Mouse (Mus musculus): Measurements from ENCODE around the gene Sept9. TPM values are rescaled to one million over a fixed set of nuclear protein-coding genes. Genes with fewer than 3 reads are reported as not detected.

The Sept9 gene
- polyA plus RNA-seq, 1 experiment from 2014 or later: 182 TPM

DNA sequence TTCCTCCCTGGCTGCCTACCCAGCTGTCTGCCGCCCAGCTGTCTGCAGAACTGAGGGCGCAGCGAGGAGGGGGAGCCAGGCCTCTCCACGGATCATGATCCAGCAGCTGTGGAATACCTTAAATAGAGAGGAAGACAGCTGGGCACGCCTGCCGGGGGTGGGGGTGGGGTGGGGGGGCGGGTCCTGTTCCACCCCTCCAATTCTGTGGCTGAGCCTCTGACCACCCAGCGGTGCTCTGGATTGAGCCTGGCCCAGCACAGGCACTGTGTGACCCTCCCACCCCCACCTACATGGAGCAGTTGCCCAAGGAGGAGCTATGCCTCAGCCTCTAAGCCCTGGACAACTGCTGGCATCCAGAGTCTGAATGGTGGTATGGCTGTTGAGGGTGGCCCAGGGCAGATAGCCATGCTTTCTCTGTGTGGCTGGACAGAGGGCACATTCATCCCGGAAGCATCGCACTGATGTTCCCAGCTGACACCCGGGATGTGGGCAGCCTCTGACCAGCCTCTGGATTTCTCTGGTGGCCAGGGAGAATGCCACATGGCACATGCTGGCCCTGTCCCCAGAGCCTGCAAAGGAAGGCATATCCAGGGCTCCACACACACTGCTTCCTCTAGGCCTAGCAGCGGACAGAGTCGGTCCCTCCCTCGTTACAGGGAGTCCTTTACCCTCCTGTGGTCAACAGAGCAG is 97.2 kb downstream of the Sept9 start:
- H3K4me1 ChIP-seq (ENCODE audit: control insufficient read depth, insufficient read depth, low read length): peaks cover 3% of the 10 kb centered on the region; the same call in 1 of the 2 replicates
- H3K4me2 ChIP-seq (ENCODE audit: low read depth, low read length): no peak overlapping the region
- no peaks in the 10 kb centered on the region for H3K27me3 ChIP-seq (ENCODE audit: control insufficient read depth, insufficient read depth, low read length)
- H3K4me3 ChIP-seq (ENCODE audit: low read depth, low read length): no peak overlapping the region
- DNase-seq (ENCODE audit: low spot score) (no peak), ATAC-seq (replicated peaks; ENCODE audit: insufficient number of reproducible peaks, low FRiP score, low TSS enrichment, low read depth) (no peak; the same call in 1 of the 2 replicates)
- H3K27ac ChIP-seq (replicated peaks; ENCODE audit: low read depth, low read length): no peak overlapping the region
- H3K9me3 ChIP-seq (replicated peaks; ENCODE audit: control insufficient read depth, low read length): no peaks in the 10 kb centered on the region
- peaks cover 7% of the 10 kb centered on the region for H3K36me3 ChIP-seq (replicated peaks; ENCODE audit: control insufficient read depth, insufficient read depth, low read depth, low read length)
- no peak overlapping the region for H3K9ac ChIP-seq (replicated peaks; ENCODE audit: low read length)
- 69% methylated on average over 14 of the region's 14 CpGs for WGBS

DNA sequence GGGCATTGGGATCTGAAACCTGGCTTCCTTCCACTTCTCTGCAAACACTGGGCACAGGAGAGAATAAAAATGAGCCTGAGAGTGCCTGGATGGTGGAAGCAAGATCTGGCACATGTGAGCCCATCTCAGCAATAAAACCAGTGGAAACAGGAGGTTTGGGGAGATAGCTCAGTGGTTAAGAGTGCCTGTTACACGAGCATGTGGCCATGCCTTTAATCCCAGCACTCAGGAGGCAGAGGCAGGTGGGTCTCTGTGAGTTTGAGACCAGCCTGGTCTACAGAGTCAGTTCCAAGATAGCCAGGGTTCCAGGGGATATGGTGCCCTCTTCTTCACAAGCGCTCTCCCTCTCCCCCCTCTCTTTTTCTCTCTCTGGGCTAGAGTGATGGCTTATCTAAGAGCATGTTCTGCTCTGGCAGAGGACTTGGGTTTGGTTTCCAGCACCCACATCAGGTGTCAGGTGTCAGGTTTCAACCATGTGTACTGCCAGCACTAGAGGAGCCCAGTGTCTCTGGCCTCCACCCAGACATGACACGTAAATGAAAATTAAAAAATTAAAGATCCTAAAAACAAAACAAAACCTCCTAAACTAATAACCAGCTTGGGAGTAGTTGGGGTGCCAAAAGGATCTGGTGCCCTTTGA is 97.8 kb downstream of the Sept9 start:
- H3K27ac ChIP-seq (replicated peaks; ENCODE audit: low read depth, low read length): no peak overlapping the region
- ATAC-seq (replicated peaks; ENCODE audit: insufficient number of reproducible peaks, low FRiP score, low TSS enrichment, low read depth) (no peak), DNase-seq (ENCODE audit: low spot score) (no peak)
- H3K9ac ChIP-seq (replicated peaks; ENCODE audit: low read length): no peak overlapping the region
- H3K9me3 ChIP-seq (replicated peaks; ENCODE audit: control insufficient read depth, low read length): no peaks in the 10 kb centered on the region
- 90% methylated on average over 3 of the region's 3 CpGs for WGBS
- H3K36me3 ChIP-seq (replicated peaks; ENCODE audit: control insufficient read depth, insufficient read depth, low read depth, low read length): peaks cover 3% of the 10 kb centered on the region; the same call in 1 of the 2 replicates
- no peaks in the 10 kb centered on the region for H3K27me3 ChIP-seq (ENCODE audit: control insufficient read depth, insufficient read depth, low read length)
- no peak overlapping the region for H3K4me3 ChIP-seq (ENCODE audit: low read depth, low read length)
- peaks cover 3% of the 10 kb centered on the region; the same call in 1 of the 2 replicates for H3K4me1 ChIP-seq (ENCODE audit: control insufficient read depth, insufficient read depth, low read length)
- H3K4me2 ChIP-seq (ENCODE audit: low read depth, low read length): no peak overlapping the region

DNA sequence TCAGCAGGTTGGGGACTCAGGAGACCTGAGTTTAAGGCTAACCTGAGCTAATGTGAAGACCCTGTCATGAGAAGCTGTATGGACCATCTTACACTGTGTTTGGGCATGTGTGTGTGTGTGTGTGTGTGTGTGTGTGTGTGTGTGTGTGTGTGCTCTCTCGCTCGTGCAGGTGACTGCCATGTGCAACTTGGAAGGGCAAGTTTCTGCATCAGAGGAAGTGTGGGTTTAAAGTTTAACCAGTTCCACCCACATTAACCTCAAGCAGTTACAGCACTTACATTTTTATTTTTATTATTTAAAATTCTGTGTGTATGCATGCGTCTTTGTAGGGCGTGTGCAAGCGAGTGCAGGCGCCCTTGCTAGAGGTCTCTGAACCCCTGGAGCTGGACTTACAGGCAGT is 100.3 kb downstream of the Sept9 start:
- no peak for ATAC-seq (replicated peaks; ENCODE audit: insufficient number of reproducible peaks, low FRiP score, low TSS enrichment, low read depth)
- 91% methylated on average over 6 of the region's 6 CpGs for WGBS
- H3K9me3 ChIP-seq (replicated peaks; ENCODE audit: control insufficient read depth, low read length): no peaks in the 10 kb centered on the region
- H3K36me3 ChIP-seq (replicated peaks; ENCODE audit: control insufficient read depth, insufficient read depth, low read depth, low read length): no peaks in the 10 kb centered on the region; the same call in 1 of the 2 replicates
- H3K9ac ChIP-seq (replicated peaks; ENCODE audit: low read length): no peak overlapping the region
- H3K4me3 ChIP-seq (ENCODE audit: low read depth, low read length): no peak overlapping the region
- peaks cover 3% of the 10 kb centered on the region; the same call in 1 of the 2 replicates for H3K4me1 ChIP-seq (ENCODE audit: control insufficient read depth, insufficient read depth, low read length)
- no peaks in the 10 kb centered on the region for H3K27me3 ChIP-seq (ENCODE audit: control insufficient read depth, insufficient read depth, low read length)
- DNase-seq (ENCODE audit: low spot score): no peak
- H3K27ac ChIP-seq (replicated peaks; ENCODE audit: low read depth, low read length): no peak overlapping the region
- H3K4me2 ChIP-seq (ENCODE audit: low read depth, low read length): no peak overlapping the region

DNA sequence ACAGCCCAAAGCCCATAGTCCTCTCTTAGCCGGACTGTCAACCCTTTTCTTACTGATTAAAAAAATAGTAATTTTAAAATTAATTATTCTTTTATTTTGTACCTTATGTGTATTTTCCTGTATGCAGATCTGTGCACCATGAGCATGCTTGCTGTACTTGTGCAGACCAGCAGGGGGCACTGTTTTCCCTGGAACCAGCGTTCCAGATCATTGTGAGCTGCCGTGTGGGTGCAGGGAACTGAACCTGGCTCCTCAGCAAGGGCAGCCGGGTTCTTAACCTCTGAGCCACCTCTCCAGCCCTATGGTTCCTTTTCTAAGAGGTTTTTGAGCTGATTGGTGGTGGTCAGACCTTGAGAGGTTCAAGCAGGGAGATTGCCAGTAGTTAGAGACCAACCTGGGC is 101.3 kb downstream of the Sept9 start:
- Histone ChIP-seq H3K4me3 (ENCODE audit: low read depth, low read length) (no peak overlapping the region), H3K9ac (replicated peaks; ENCODE audit: low read length) (no peak overlapping the region), H3K4me1 (ENCODE audit: control insufficient read depth, insufficient read depth, low read length) (peaks cover 3% of the 10 kb centered on the region; the same call in 1 of the 2 replicates), H3K36me3 (replicated peaks; ENCODE audit: control insufficient read depth, insufficient read depth, low read depth, low read length) (no peaks in the 10 kb centered on the region; the same call in 1 of the 2 replicates), H3K27me3 (ENCODE audit: control insufficient read depth, insufficient read depth, low read length) (no peaks in the 10 kb centered on the region), H3K27ac (replicated peaks; ENCODE audit: low read depth, low read length) (no peak overlapping the region), H3K4me2 (ENCODE audit: low read depth, low read length) (no peak overlapping the region), H3K9me3 (replicated peaks; ENCODE audit: control insufficient read depth, low read length) (no peaks in the 10 kb centered on the region)
- no peak for DNase-seq (ENCODE audit: low spot score)
- ATAC-seq (replicated peaks; ENCODE audit: insufficient number of reproducible peaks, low FRiP score, low TSS enrichment, low read depth): no peak
- WGBS: 89% methylated on average over 4 of the region's 4 CpGs

DNA sequence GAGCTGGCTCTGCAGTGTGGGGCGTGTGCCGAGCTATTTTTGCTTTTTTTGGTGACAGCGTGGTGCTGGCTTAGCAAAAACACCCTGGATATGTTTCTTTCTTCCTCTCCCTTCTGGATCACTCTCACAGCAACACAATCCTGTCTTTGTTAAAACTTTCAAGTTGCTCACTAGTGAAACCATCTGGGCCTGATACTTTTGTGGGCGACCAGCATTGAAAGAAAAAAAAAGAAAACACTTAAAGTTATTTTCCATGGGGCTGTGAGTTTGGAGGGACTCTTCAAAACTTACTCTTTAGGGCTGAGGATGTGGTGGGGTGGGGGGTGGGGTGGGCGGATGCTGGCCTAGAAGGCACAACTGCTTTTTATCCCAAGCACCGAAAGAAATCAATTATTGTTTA is 102.3 kb downstream of the Sept9 start:
- H3K36me3 ChIP-seq (replicated peaks; ENCODE audit: control insufficient read depth, insufficient read depth, low read depth, low read length): no peaks in the 10 kb centered on the region; the same call in 1 of the 2 replicates

DNA sequence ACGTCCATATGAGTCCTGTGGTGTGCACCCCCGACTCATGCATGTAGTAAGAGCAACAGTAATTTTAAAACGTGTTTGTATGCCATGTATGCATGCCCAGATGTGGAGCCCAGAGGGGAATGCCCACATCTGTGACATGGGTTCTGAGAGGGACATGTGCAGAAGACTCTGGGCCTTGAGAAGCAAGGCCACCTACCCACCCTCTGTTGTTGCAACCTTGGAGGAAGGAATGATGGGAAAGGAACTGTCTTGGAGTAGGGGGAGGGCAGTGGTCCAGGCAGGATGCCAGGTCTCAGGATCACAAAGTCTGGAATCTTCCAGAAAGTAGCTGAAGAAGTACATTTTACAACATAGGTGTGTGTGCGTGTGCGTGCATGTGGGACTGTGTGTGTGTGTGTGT is 102.9 kb downstream of the Sept9 start:
- Histone ChIP-seq H3K4me2 (ENCODE audit: low read depth, low read length) (no peak overlapping the region), H3K4me3 (ENCODE audit: low read depth, low read length) (no peak overlapping the region), H3K27ac (replicated peaks; ENCODE audit: low read depth, low read length) (no peak overlapping the region), H3K9ac (replicated peaks; ENCODE audit: low read length) (no peak overlapping the region), H3K9me3 (replicated peaks; ENCODE audit: control insufficient read depth, low read length) (no peaks in the 10 kb centered on the region), H3K36me3 (replicated peaks; ENCODE audit: control insufficient read depth, insufficient read depth, low read depth, low read length) (no peaks in the 10 kb centered on the region; the same call in 1 of the 2 replicates), H3K27me3 (ENCODE audit: control insufficient read depth, insufficient read depth, low read length) (no peaks in the 10 kb centered on the region), H3K4me1 (ENCODE audit: control insufficient read depth, insufficient read depth, low read length) (no peaks in the 10 kb centered on the region; the same call in 1 of the 2 replicates)
- 90% methylated on average over 5 of the region's 5 CpGs for WGBS
- no peak for DNase-seq (ENCODE audit: low spot score)
- ATAC-seq (replicated peaks; ENCODE audit: insufficient number of reproducible peaks, low FRiP score, low TSS enrichment, low read depth): no peak

More for the DNA sequence above, 102.3 kb downstream of the Sept9 start:
- H3K27ac ChIP-seq (replicated peaks; ENCODE audit: low read depth, low read length): no peak overlapping the region
- no peaks in the 10 kb centered on the region; the same call in 1 of the 2 replicates for H3K4me1 ChIP-seq (ENCODE audit: control insufficient read depth, insufficient read depth, low read length)
- no peak overlapping the region for H3K4me2 ChIP-seq (ENCODE audit: low read depth, low read length)
- H3K9me3 ChIP-seq (replicated peaks; ENCODE audit: control insufficient read depth, low read length): no peaks in the 10 kb centered on the region
- no peak for DNase-seq (ENCODE audit: low spot score)
- WGBS: 45% methylated on average over 6 of the region's 6 CpGs
- no peaks in the 10 kb centered on the region for H3K27me3 ChIP-seq (ENCODE audit: control insufficient read depth, insufficient read depth, low read length)
- no peak overlapping the region for H3K9ac ChIP-seq (replicated peaks; ENCODE audit: low read length)
- no peak overlapping the region for H3K4me3 ChIP-seq (ENCODE audit: low read depth, low read length)
- ATAC-seq (replicated peaks; ENCODE audit: insufficient number of reproducible peaks, low FRiP score, low TSS enrichment, low read depth): no peak

DNA sequence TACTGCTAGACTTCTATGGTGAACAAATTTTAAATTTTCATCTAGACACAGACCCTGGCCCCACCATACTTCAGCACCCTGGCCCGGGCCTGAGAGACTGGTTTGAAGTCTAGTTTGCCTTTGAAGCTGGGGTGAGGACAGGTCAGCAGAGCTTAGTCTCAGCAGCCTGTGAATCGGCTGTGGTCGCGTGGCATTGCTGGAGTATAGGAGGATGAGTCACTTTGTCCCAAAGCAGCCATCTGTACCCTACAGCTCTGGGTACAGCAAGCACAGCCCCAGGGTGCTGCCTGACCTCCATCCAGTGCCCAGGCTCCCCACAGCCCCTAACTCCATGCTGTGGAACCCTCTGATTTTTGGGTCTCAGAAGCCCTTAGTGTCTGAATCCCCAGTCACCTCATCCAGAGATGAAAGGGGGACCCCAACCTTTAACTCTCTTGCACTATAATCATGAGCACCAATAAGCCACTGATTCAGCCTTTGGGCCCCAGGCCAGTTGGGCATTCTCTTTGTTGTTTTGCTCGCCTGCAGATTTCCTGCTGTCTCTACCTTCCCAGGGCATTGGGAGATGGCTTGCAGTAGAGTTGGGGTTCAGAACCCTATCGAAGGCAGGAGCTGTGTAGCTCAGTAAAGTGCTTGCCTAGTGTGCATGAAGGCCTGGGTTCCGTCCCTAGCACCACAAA is 106.2 kb downstream of the Sept9 start:
- Histone ChIP-seq H3K27me3 (ENCODE audit: control insufficient read depth, insufficient read depth, low read length) (no peaks in the 10 kb centered on the region), H3K9me3 (replicated peaks; ENCODE audit: control insufficient read depth, low read length) (no peaks in the 10 kb centered on the region), H3K27ac (replicated peaks; ENCODE audit: low read depth, low read length) (no peak overlapping the region), H3K4me2 (ENCODE audit: low read depth, low read length) (no peak overlapping the region), H3K4me3 (ENCODE audit: low read depth, low read length) (no peak overlapping the region), H3K4me1 (ENCODE audit: control insufficient read depth, insufficient read depth, low read length) (peaks cover 23% of the 10 kb centered on the region), H3K9ac (replicated peaks; ENCODE audit: low read length) (no peak overlapping the region), H3K36me3 (replicated peaks; ENCODE audit: control insufficient read depth, insufficient read depth, low read depth, low read length) (no peaks in the 10 kb centered on the region; the same call in 1 of the 2 replicates)
- ATAC-seq (replicated peaks; ENCODE audit: insufficient number of reproducible peaks, low FRiP score, low TSS enrichment, low read depth) (no peak), DNase-seq (ENCODE audit: low spot score) (no peak)
- WGBS: 82% methylated on average over 7 of the region's 7 CpGs

Measured in embryonic facial prominence, embryonic 11.5 days (tissue).